Mouse (Mus musculus) myocyte (in vitro differentiated cells): Measurements from ENCODE around the gene Lamb2.

Experiments
- CEBPB ChIP-seq: IDR thresholded peaks from 2 replicates; pipeline ENCODE4 v1.6.1; 2011; ENCODE audit warnings: mild to moderate bottlenecking, moderate library complexity; ENCODE audit not compliant: poor library complexity, insufficient read depth, severe bottlenecking
- E2F4 ChIP-seq: IDR thresholded peaks from one replicate; pipeline ENCODE4 v1.6.1; 2011; ENCODE audit warnings: mild to moderate bottlenecking, control low read depth, moderate library complexity; ENCODE audit not compliant: insufficient read depth
- MAX ChIP-seq: IDR thresholded peaks from one replicate; pipeline ENCODE4 v1.6.1; 2011; ENCODE audit warnings: low read depth, mild to moderate bottlenecking, control low read depth
- MYOD1 ChIP-seq, 3 experiments: IDR thresholded peaks; one replicate each; pipeline ENCODE4 v1.6.1; 2011; ENCODE audit warnings: control low read depth in 2 of 3, low read depth in 2 of 3, mild to moderate bottlenecking in 2 of 3, moderate library complexity in 1 of 3; ENCODE audit not compliant: insufficient read length in 2 of 3, control insufficient read depth in 1 of 3
- MYOG ChIP-seq, 3 experiments: IDR thresholded peaks; one replicate each; pipeline ENCODE4 v1.6.1; 2011; ENCODE audit warnings: control low read depth in 2 of 3, low read depth in 2 of 3, mild to moderate bottlenecking in 2 of 3; ENCODE audit not compliant: insufficient read length in 2 of 3, control insufficient read depth in 1 of 3, insufficient read depth in 1 of 3
- POLR2A ChIP-seq: IDR thresholded peaks from one replicate; pipeline ENCODE4 v1.6.1; 2011; ENCODE audit warnings: low read depth, mild to moderate bottlenecking, control low read depth, moderate library complexity; ENCODE audit not compliant: insufficient read length
- POLR2AphosphoS2 ChIP-seq: IDR thresholded peaks from one replicate; pipeline ENCODE4 v1.6.1; 2011; ENCODE audit warnings: low read depth, control low read depth; ENCODE audit not compliant: insufficient read length
- REST ChIP-seq: IDR thresholded peaks from one replicate; pipeline ENCODE4 v1.6.1; 2011; ENCODE audit warnings: mild to moderate bottlenecking, control low read depth, moderate library complexity; ENCODE audit not compliant: insufficient read depth, insufficient read length
- SRF ChIP-seq: IDR thresholded peaks from one replicate; pipeline ENCODE4 v1.6.1; 2011; ENCODE audit warnings: low read depth; ENCODE audit not compliant: control insufficient read depth, insufficient read length
- TCF12 ChIP-seq: IDR thresholded peaks from one replicate; pipeline ENCODE4 v1.6.1; 2011; ENCODE audit warnings: mild to moderate bottlenecking, control low read depth; ENCODE audit not compliant: poor library complexity, insufficient read depth, severe bottlenecking
- USF1 ChIP-seq: IDR thresholded peaks from one replicate; pipeline ENCODE4 v1.6.1; 2011; ENCODE audit warnings: low read depth, mild to moderate bottlenecking, control low read depth, moderate library complexity

- TF ChIP-seq TCF12 (no peak), USF1 (no peak), MYOD1 (IDR thresholded peaks at IDR 0.05; ENCODE audit: control insufficient read depth in 1 of 3, insufficient read length in 2 of 3, low read depth in 2 of 3) (no peak), MAX (no peak), POLR2A (no peak), REST (no peak), SRF (no peak), E2F4 (no peak), CEBPB (no peak), MYOG (IDR thresholded peaks at IDR 0.05; ENCODE audit: control insufficient read depth in 1 of 3, insufficient read depth in 1 of 3, insufficient read length in 2 of 3, low read depth in 2 of 3) (no peak), POLR2AphosphoS2 (no peak)
Measured at GRCm38 (mm10) chr9:108484021-108484420, 4.5 kb downstream of the Lamb2 start.
